Mouse (Mus musculus) thymus, adult 2 months (tissue): Measurements from ENCODE around the gene Eif1.

Experiments
- CTCF ChIP-seq: fragments of 200-500 bp; IDR thresholded peaks from 2 replicates; pipeline ENCODE4 v1.5.1; 2012; ENCODE audit warnings: mild to moderate bottlenecking, control low read depth, low read length, moderate library complexity, borderline replicate concordance; ENCODE audit not compliant: control insufficient read depth, poor library complexity, insufficient read depth; ENCODE audit errors: extremely low read depth
- POLR2A ChIP-seq: fragments of 200-500 bp; IDR thresholded peaks from 2 replicates; pipeline ENCODE4 v1.6.1; 2012; ENCODE audit warnings: mild to moderate bottlenecking, low read length, control low read depth, moderate library complexity; ENCODE audit not compliant: control insufficient read depth, poor library complexity, insufficient read depth; ENCODE audit errors: extremely low read depth

- TF ChIP-seq CTCF = no peak
- TF ChIP-seq POLR2A = no peak
Measured at GRCm38 (mm10) chr11:100313424-100313823, 6.3 kb upstream of the Eif1 start.
